Mouse (Mus musculus) liver, postnatal 0 days (tissue): ENCODE results near the gene Ccdc80. TPM values are rescaled to one million over a fixed set of nuclear protein-coding genes. Genes with fewer than 3 reads are reported as not detected.

Experiments
- ATAC-seq: fragments of 200-750 bp; cut with Nextera tagmentation; 2 replicates; pipeline ENCODE4 v1.8.0; 2017; ENCODE audit warnings: mild to moderate bottlenecking, moderate library complexity
- DNase-seq: peaks from one replicate; pipeline ENCODE4 v3.0.0-alpha.2; 2016
- H3K27ac ChIP-seq: fragments of 300-500 bp; sonication (generic); 2 replicates; pipeline ENCODE4 v1.5.1; 2014; ENCODE audit warnings: antibody characterized with exemption, moderate library complexity, mild to moderate bottlenecking, low read depth
- H3K27me3 ChIP-seq: fragments of 300-500 bp; sonication (generic); 2 replicates; pipeline ENCODE4 v1.6.1; 2014; ENCODE audit warnings: low read length, control low read depth, mixed read lengths; ENCODE audit not compliant: insufficient read depth
- H3K36me3 ChIP-seq: fragments of 300-500 bp; sonication (generic); replicated peaks from 2 replicates; pipeline ENCODE4 v1.6.1; 2014; ENCODE audit warnings: mild to moderate bottlenecking, control low read depth, low read length, moderate library complexity, mixed read lengths; ENCODE audit not compliant: insufficient read depth
- H3K4me1 ChIP-seq: fragments of 300-500 bp; sonication (generic); 2 replicates; pipeline ENCODE4 v1.6.1; 2014; ENCODE audit warnings: antibody characterized with exemption, mild to moderate bottlenecking, control low read depth; ENCODE audit not compliant: insufficient read depth
- H3K4me2 ChIP-seq: fragments of 300-500 bp; sonication (generic); 2 replicates; pipeline ENCODE4 v1.6.1; 2014; ENCODE audit warnings: low read depth, mild to moderate bottlenecking, low read length, moderate library complexity, mixed read lengths
- H3K4me3 ChIP-seq: fragments of 300-500 bp; sonication (generic); 2 replicates; pipeline ENCODE4 v1.5.1; 2014; ENCODE audit warnings: low read depth, low read length
- H3K9ac ChIP-seq: fragments of 300-500 bp; sonication (generic); replicated peaks from 2 replicates; pipeline ENCODE4 v1.6.1; 2014; ENCODE audit warnings: mild to moderate bottlenecking, moderate library complexity
- H3K9me3 ChIP-seq: fragments of 300-500 bp; sonication (generic); 2 replicates; pipeline ENCODE4 v1.6.1; 2016; ENCODE audit warnings: mild to moderate bottlenecking, control low read depth, low read length, mixed read lengths
- CTCF ChIP-seq: sonication (generic); IDR thresholded peaks from 2 replicates; pipeline ENCODE4 v1.5.1; 2016; ENCODE audit warnings: antibody characterized with exemption, low read depth
- EP300 ChIP-seq: IDR thresholded peaks from 2 replicates; pipeline ENCODE4 v1.6.1; 2016; ENCODE audit warnings: antibody characterized with exemption, low read depth, mild to moderate bottlenecking
- WGBS: fragments of 180-500 bp; shearing (Covaris S2); extraction: QIAGEN DNeasy Blood & Tissue Kit; methylation state at CpG from one replicate; pipeline ENCODE4 v1.1.7; 2014; ENCODE audit not compliant: insufficient replicate concordance; 5-methylcytosine and 5-hydroxymethylcytosine counted together
- polyA plus RNA-seq: library from polyadenylated mRNA; unstranded; fragments of >200 nt; fragmentation: Nextera tagmentation; extraction: Ambion mirVana; gene quantifications from 2 replicates; pipeline ENCODE4 v1.2.1, GENCODE M21; 2015

Gene Ccdc80
- 21.0 and 27.2 TPM in 2 replicates for polyA plus RNA-seq

DNA sequence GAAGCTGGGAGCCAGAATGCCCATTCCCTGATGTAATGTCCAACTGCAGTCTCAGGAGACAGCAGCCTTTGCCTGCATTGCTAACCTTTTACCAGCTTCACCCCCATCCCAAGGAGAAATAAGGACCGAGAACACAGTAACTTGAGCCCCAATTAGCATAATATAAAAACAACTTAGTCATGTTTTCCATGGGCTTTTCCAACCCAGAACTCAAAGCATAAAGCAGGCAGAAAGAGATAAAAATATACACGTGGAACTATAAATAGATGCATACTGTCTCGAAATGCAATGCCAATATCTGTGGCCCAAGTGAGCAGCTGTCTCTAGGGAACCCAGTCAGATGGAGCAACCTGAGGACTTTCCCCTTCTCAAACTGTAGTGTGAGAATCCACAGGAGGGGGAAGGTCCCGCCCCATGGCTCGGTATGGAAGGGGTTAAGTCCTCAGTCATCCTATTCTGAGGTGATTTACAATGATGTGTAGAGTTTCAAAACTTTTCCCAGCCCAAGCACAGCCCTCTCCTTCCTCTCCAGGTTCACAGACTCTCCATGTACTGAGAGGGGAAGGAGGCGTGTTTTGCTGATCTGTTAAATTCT is at the start of gene Ccdc80:
TSS of gene Ccdc80 (plus strand) at position 266 of the 595 bp plus-strand sequence.
- ATAC-seq (no peak), DNase-seq (no peak)
- Histone ChIP-seq H3K4me1 (no peaks in the 10 kb centered on the region), H3K4me3 (peak within 1 kb of the TSS; percentile 29), H3K27me3 (no peaks in the 10 kb centered on the region), H3K9me3 (no peaks in the 10 kb centered on the region), H3K9ac (0 out of 2 replicates have a peak within 1 kb of the TSS, but pooled peaks have one; percentile 41), H3K27ac (no peak within 1 kb of the TSS), H3K36me3 (no peaks in the 10 kb centered on the region), H3K4me2 (peak within 1 kb of the TSS; percentile 56)
- TF ChIP-seq CTCF, result no peak
- WGBS, result 19% methylated on average over 6 of the region's 6 CpGs

- Histone ChIP-seq H3K4me2 (no peak overlapping the region), H3K4me3 (no peak overlapping the region), H3K9ac (no peak overlapping the region), H3K9me3 (no peaks in the 10 kb centered on the region), H3K27ac (no peak overlapping the region), H3K27me3 (no peaks in the 10 kb centered on the region), H3K36me3 (no peaks in the 10 kb centered on the region), H3K4me1 (no peaks in the 10 kb centered on the region)
- WGBS, result 28% methylated on average over 3 of the region's 3 CpGs
- DNase-seq (no peak), ATAC-seq (no peak)
- TF ChIP-seq CTCF (no peak), EP300 (no peak)
These were observed 48.4 kb upstream of the Ccdc80 start for GRCm38 (mm10) chr16:45044844-45045243.

DNA sequence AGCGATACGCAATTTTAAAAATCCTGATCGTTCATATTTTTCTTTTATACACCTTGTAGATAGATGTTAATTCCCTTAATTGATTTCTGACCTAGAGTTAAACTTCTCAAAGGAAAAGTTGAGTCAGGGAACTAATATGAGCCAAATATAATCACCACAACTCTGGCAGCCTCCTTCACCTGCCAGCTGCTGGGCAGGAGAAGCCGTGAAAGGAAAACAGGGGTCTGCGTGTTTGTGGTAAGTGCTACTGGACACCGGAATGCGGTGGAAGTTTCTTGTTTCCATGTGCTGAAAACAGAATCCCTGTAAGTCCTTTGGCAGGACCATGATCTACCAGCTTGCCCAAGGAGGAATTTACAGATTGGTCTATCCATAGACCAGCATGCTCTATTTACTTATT is 36.0 kb upstream of the Ccdc80 start:
- TF ChIP-seq EP300, result no peak
- TF ChIP-seq CTCF, result no peak
- no peak overlapping the region for H3K4me3 ChIP-seq
- no peaks in the 10 kb centered on the region for H3K36me3 ChIP-seq
- no peak overlapping the region for H3K9ac ChIP-seq
- no peaks in the 10 kb centered on the region for H3K4me1 ChIP-seq
- H3K27ac ChIP-seq, result no peak overlapping the region
- no peak for ATAC-seq
- no peak for DNase-seq
- no peak overlapping the region for H3K4me2 ChIP-seq
- H3K9me3 ChIP-seq, result no peaks in the 10 kb centered on the region
- WGBS, result 88% methylated on average over 7 of the region's 7 CpGs
- H3K27me3 ChIP-seq, result no peaks in the 10 kb centered on the region

DNA sequence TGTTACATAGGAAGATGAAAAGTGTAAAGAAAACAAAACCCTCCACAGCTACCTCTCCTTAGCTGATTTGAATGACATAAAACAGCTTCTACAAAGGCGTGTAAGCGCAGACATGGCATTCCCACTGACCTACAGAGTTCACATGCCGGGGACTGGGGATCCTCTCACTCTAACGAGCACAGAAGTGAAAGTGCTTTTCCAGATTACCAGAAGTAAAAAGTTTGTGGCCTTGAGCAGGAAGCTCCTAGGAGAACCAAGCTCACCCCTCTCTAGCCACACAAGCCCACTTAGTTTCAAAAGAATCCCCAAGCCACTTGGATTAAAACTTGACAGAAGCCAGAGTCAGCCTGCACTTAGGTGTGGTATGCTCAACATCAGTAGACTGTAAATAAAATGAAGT is 35.3 kb upstream of the Ccdc80 start:
- no peaks in the 10 kb centered on the region for H3K9me3 ChIP-seq
- no peak overlapping the region for H3K4me2 ChIP-seq
- no peak overlapping the region for H3K4me3 ChIP-seq
- H3K27me3 ChIP-seq, result no peaks in the 10 kb centered on the region
- DNase-seq, result no peak
- H3K36me3 ChIP-seq, result no peaks in the 10 kb centered on the region
- WGBS, result 57% methylated on average over 4 of the region's 4 CpGs
- TF ChIP-seq CTCF (no peak), EP300 (no peak)
- H3K9ac ChIP-seq, result no peak overlapping the region
- no peak for ATAC-seq
- H3K4me1 ChIP-seq, result no peaks in the 10 kb centered on the region
- H3K27ac ChIP-seq, result no peak overlapping the region

- Histone ChIP-seq H3K9me3 (no peaks in the 10 kb centered on the region), H3K36me3 (no peaks in the 10 kb centered on the region), H3K4me2 (no peak overlapping the region), H3K9ac (no peak overlapping the region), H3K27ac (no peak overlapping the region), H3K27me3 (no peaks in the 10 kb centered on the region), H3K4me1 (no peaks in the 10 kb centered on the region), H3K4me3 (no peak overlapping the region)
- no peak for TF ChIP-seq EP300
- no peak for TF ChIP-seq CTCF
- ATAC-seq (no peak), DNase-seq (no peak)
- 36% methylated on average over 3 of the region's 3 CpGs for WGBS
These were observed 32.1 kb upstream of the Ccdc80 start for GRCm38 (mm10) chr16:45061140-45061539.

DNA sequence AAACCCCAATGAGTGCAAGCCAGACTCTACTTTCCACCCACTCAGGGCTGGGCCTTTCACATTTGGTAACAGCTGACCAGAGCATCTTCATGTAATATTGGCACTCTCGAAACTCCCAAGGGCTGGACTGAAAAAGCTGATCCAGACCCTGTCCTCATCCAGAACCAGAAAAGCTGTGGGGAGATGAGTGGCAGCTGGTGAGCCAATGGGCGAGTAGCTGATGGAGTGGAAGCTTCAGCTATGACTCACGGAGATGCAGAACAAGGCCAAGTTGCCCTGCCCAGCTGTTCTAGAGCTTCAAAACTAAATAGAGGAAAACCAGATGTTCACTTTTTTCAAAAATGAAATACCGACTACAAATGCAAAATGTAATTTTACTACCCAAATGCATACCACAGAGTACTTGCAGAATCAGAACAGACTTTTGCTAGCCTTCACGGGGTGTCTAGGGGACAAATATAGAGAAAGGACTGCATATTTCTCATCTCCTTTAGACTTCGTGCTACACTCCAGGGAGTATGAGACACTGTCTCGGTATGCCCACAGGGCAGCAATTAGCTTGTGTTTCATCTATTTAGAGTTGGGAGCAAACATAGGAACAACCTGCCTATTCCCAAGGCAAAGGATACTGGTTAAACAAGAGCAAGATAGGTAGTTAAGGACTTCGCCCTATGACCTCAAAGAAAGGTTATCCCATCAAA is 22.7 kb upstream of the Ccdc80 start:
- no peaks in the 10 kb centered on the region for H3K9me3 ChIP-seq
- no peak overlapping the region for H3K4me3 ChIP-seq
- H3K4me2 ChIP-seq, result no peak overlapping the region
- no peak for TF ChIP-seq EP300
- no peak for TF ChIP-seq CTCF
- 76% methylated on average over 8 of the region's 8 CpGs for WGBS
- no peak overlapping the region for H3K27ac ChIP-seq
- H3K9ac ChIP-seq, result no peak overlapping the region
- DNase-seq, result no peak
- no peak for ATAC-seq
- H3K27me3 ChIP-seq, result no peaks in the 10 kb centered on the region
- H3K4me1 ChIP-seq, result no peaks in the 10 kb centered on the region
- no peaks in the 10 kb centered on the region for H3K36me3 ChIP-seq
